Comparison of ENCODE assay signal across 29 mouse cellular contexts in the genomic region with DNA sequence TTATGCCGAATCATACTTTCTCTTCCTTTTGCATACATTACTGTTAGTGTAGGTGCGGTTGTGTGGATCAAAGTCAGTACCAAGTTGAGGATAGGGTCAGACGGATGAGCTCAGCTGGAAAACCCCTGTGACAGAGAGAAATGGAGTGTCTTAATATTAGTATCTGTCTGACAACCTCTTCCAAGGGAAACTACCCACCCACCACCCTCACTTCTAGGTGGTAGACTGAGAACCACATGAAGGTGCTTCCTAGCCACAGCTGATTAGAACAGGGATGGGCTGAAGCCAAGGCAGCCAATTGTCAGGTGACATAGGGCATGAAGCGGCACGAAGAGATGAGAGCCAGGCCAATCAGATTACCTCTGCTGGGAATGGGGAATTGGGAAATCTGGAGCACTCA.
"Had no signal": no experiment of that assay in that cellular context is flagged by ENCODE, and none has a peak within 500 bp of the region (broad histone marks: within the 10 kb centered on the region; RNA-seq: fewer than 3 reads in every experiment).

No protein-coding gene starts in this region.

- H3K9ac ChIP-seq: embryonic facial prominence, embryonic 12.5 days; embryonic facial prominence, embryonic 13.5 days; embryonic facial prominence, embryonic 15.5 days; forebrain, embryonic 12.5 days; forebrain, embryonic 13.5 days; forebrain, embryonic 15.5 days; forebrain, postnatal 0 days had no signal

- H3K27ac ChIP-seq: embryonic facial prominence, embryonic 10.5 days; embryonic facial prominence, embryonic 12.5 days; embryonic facial prominence, embryonic 13.5 days; embryonic facial prominence, embryonic 15.5 days; forebrain, embryonic 10.5 days; forebrain, embryonic 12.5 days; forebrain, embryonic 15.5 days; gastrocnemius, adult 2 months; heart, adult 2 months had no signal

- ATAC-seq: forebrain, embryonic 13.5 days; forebrain, embryonic 14.5 days; forebrain, embryonic 15.5 days; forebrain, embryonic 16.5 days; forebrain, postnatal 0 days had no signal

- H3K36me3 ChIP-seq: embryonic facial prominence, embryonic 10.5 days; embryonic facial prominence, embryonic 12.5 days; embryonic facial prominence, embryonic 13.5 days; embryonic facial prominence, embryonic 15.5 days; forebrain, embryonic 10.5 days; forebrain, embryonic 12.5 days; forebrain, embryonic 15.5 days had no signal

- H3K4me1 ChIP-seq: embryonic facial prominence, embryonic 12.5 days; embryonic facial prominence, embryonic 13.5 days had no signal

- DNase-seq: cerebellum, adult 2 months; cerebellum, adult 8-10 months; cerebellum, adult 9-10 months; cerebellum, adult 9-11 months; cerebellum, postnatal 10 days; cerebellum, postnatal 14 days; cerebellum, postnatal 25 days; cerebellum, postnatal 36 days; embryo, embryonic 11 days; forebrain, postnatal 0 days; gastrocnemius, adult 2 months; gastrocnemius, postnatal 10 days; gastrocnemius, postnatal 14 days; gastrocnemius, postnatal 25 days; gastrocnemius, postnatal 36 days; heart, adult 11 months; heart, adult 18-20 months; heart, adult 2 months had no signal

- H3K4me2 ChIP-seq: embryonic facial prominence, embryonic 12.5 days; embryonic facial prominence, embryonic 13.5 days; embryonic facial prominence, embryonic 15.5 days; forebrain, embryonic 12.5 days; forebrain, embryonic 13.5 days; forebrain, embryonic 15.5 days had no signal

- H3K9me3 ChIP-seq: embryonic facial prominence, embryonic 10.5 days; embryonic facial prominence, embryonic 12.5 days; embryonic facial prominence, embryonic 13.5 days; embryonic facial prominence, embryonic 15.5 days; forebrain, embryonic 10.5 days; forebrain, embryonic 12.5 days; forebrain, embryonic 13.5 days; forebrain, embryonic 15.5 days had no signal

- H3K4me3 ChIP-seq: embryonic facial prominence, embryonic 10.5 days; embryonic facial prominence, embryonic 12.5 days; embryonic facial prominence, embryonic 13.5 days; embryonic facial prominence, embryonic 15.5 days; erythroblast, embryonic 14.5 days; forebrain, embryonic 10.5 days; forebrain, embryonic 12.5 days; forebrain, embryonic 13.5 days; forebrain, embryonic 15.5 days; gastrocnemius, adult 2 months; heart, adult 2 months had no signal

- H3K27me3 ChIP-seq: embryonic facial prominence, embryonic 12.5 days; embryonic facial prominence, embryonic 13.5 days; embryonic facial prominence, embryonic 15.5 days; forebrain, embryonic 12.5 days; forebrain, embryonic 13.5 days; forebrain, embryonic 15.5 days had no signal
